Mouse (Mus musculus) layer of hippocampus, adult 8-10 months (tissue): Measurements from ENCODE around the gene Mag. TPM values are rescaled to one million over a fixed set of nuclear protein-coding genes. Genes with fewer than 3 reads are reported as not detected.

Experiments used
- DNase-seq, 2 experiments: peaks; one replicate each; pipeline ENCODE4 v3.0.0; 2022; ENCODE audit warnings: low spot score in 2 of 2
- total RNA-seq, 4 experiments: library from RNA; stranded (reverse); gene quantifications; 2 replicates each; pipeline ENCODE4 v1.2.4; 2022

Mag gene
- total RNA-seq, 4 experiments from 2014 or later, result 151 to 226 (median 183) TPM

DNA sequence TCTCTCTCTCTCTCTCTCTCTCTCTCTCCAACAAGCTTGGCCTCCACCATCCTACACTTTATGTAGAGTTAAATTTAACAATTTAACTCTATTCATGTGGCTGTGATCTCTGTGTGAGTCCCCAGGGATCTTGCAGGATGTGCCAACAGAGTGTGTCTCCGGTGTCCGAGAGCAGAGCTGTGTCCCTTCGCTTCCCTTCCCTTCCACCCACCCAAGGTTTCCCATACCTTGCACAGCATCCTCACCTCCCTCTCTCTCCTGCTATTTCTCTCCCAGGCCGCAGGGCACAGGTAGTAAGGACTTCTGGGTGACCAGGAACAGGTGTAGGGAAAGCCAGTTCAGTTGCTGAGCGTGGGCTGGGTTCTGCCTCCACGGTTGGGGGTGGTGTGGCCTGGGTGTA lies 35.7 kb downstream of the Mag start:
- no peak for DNase-seq

DNA sequence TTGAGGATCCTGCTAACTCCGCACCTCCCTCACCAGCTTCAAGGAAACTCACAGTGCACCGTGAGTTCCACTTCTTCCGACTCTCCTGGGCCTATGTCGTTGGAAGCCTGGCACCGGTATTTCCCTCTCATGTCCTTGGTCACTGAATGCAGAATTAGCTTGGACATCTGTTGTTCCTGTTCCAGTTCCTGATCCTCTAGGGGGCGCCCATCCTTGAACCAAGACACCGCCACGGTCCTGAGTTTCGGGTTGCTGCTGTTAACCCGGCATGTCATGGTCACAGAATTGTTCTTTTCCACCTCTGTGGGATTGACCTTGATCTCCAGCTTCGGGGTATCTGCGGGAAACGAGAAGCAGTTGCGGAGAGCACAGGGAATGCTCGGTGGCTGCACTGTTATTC lies 41.6 kb downstream of the Mag start:
- peak; percentile 34 to 69 for DNase-seq

DNA sequence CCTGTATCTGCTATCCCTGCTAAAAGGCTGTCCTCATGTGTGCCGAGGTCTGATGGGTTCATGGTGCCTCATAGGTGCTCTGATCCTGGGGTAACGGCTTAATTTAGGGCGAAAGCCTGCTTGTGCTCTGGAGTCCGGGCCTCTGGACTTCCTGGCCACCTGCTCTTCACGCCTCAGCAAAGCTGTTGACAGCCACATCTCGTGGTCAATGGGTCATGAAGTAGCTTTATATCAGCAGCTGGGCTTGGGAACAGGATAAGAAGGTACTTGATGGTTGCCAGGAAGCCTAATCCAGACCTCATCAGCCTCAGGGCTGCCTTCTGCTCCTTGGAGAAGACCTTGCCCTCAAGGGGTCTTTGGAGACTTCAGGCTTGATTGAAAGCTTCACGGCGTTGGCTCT lies 51.3 kb downstream of the Mag start:
- no peak for DNase-seq

DNA sequence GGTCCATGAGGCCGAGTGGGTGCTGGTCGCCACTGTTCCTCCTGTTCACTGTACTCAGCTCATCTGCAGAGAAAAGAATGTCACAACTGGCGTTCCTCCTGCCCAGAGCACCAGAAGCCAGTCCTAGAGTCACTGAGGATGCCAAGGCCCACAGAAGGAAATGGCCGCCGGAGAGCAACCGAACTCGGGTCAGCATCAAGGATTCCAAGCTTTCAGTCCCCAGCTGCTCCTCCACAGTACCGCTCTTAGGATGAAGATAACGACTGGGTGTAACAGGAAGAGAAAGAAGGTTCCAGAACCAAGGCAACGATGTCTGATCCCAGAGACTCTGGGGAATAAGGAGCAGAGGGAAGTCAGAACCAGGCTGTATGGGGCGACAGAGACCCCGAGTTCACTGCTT lies 53.2 kb downstream of the Mag start, which contains the start of gene Ffar1:
TSS of gene Ffar1 (minus strand) at position 101 of the 400 bp plus-strand sequence.
- DNase-seq, result no peak

DNA sequence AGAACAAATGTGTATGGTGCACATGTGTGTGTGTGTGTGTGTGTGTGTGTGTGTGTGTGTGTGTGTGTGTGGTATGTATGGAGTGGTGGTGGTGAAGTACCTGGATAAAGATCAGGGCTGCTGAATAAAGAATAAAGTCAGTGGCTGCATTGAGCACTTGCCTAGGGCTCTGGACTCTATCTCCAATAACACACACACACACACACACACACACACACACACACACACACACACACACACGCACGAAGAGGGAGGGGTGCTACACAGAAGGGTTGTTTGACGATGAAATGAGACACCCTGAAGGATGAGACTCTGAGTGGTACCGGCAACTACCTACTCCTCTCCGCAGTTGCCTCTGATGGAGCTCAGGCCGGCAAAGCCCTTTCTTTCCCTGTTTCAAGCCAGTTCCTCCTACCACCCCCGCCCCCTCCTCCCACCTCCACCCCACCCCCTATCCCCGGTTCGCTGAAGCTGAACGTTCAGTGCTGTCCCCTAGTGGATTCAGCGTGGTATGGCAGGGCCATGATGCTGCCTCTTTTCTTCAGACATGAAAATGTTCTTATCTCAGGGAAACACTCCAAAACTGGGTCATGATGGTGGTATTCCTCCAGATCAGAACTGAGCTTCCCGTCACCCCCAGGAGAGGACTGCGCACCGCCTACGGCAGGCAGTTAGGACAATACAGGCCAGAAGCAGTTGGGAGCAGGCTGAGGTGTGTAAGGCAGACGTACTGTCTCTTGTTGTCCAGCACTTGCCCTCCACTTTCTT lies 54.9 kb downstream of the Mag start:
- peak; percentile 14 to 58 for DNase-seq

DNA sequence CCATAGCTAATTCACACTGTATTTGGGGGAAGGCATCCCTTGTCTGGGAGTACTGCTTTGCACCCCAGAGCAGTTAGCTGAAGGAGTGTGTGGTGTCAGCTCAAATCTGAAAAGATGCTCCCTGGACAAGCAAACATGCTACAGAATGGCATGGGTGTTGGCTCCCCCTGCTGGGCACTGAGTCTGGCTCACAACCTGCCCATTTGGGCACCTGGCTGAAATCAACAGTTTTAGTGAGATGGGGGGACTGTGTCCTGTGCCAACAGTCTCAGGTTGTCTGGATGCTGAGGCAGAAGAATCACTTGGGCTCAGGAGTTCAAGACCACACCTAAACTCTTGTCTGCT lies 55.4 kb downstream of the Mag start:
- peak; percentile 46 to 77 for DNase-seq

DNA sequence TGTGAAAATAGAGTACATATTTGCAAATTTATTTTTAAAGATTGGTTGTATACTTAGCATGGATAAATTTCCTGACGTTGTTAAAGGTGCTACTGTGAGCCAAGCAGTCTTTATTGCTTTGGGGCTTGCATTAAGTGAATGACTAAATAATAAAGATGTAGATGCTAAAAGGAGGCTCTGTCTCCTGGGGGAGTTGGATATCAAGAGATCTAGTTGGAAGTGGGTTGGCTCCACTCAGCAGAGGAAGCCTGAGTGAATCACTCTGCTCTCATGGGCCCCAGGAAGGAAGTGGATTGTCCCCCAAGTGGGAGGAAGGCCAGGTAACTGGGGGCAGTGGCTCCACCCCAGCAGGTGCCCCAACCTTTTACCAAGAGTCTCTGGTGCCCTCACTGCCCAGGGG lies 56.9 kb downstream of the Mag start:
- DNase-seq, result no peak

DNA sequence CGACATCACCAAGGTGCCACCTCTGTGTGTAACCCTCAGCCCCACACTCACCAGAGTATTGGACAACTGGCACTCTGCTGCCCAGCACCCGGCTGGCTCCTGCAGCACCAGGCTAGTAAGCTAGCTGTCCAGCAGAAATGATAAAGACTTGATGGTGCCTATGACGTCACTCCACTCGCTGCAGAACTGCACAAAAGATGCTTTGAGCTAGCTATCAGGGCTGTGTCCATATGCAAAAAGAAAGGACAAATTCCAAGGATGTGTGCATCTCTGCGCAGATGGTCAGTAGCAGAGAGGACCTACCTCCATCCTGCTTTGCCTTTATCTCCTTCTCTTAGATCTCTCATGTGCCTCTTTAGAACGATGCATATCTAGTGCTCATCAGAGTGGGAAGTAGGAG lies 58.6 kb downstream of the Mag start, which contains the start of gene Ffar3:
TSS of gene Ffar3 (minus strand) at position 101 of the 400 bp plus-strand sequence.
- DNase-seq, result no peak

DNA sequence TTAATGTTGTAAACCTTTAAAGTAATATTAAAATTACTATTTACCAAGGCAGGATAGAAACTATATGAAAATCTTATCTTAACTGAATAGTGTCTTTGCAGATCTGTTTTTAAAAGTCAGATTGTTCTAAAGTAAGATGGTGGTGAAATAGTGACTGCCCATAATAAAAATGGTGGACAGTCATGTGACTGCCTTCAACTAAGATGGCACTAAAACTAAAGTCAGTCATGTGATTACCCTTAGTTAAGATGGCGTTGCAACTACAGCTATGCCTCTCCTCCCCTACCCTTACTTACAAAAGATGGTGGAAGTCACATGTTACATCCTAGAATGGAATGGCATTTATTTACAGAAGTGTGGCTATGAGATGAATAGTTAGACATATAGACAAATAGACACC lies 63.3 kb downstream of the Mag start:
- DNase-seq, result no peak

Other genes starting within 250 kb of the Mag start
- gene Haus5, start 249.9 kb downstream of the Mag start, total RNA-seq, result 1 to 10 TPM; 5.7 to 8.3 (median 6.8) TPM
- gene Pmis2, start 243.3 kb downstream of the Mag start, total RNA-seq, result not detected
- gene 2200002J24Rik, start 215.9 kb downstream of the Mag start, total RNA-seq, result not detected
- gene Atp4a, start 202.7 kb downstream of the Mag start, total RNA-seq, result 1 to 10 TPM; 1.1 to 2.1 (median 1.6) TPM
- 100 to 1,000 TPM; 110 to 119 (median 116) TPM for gene Tmem147, start 185.3 kb downstream of the Mag start, total RNA-seq
- gene Gapdhs, start 171.2 kb downstream of the Mag start, total RNA-seq, result not detected
- 10 to 100 TPM in 1 of 4 experiments, 1 to 10 TPM in 3; 7.8 to 11.8 (median 8.4) TPM for gene Sbsn, start 163.4 kb downstream of the Mag start, total RNA-seq
- gene Dmkn, start 151.1 kb downstream of the Mag start, total RNA-seq, result 1 to 10 TPM in 1 of 4 experiments, under 1 TPM in 2, not detected in 1; 0.84 to 1.5 (median 0.95) TPM
- not detected for gene Krtdap, start 127.0 kb downstream of the Mag start, total RNA-seq
- under 1 TPM in 1 of 4 experiments, not detected in 3; 0.20 TPM for gene Ffar2, start 91.1 kb downstream of the Mag start, total RNA-seq
- not detected for gene Ffar3, start 58.7 kb downstream of the Mag start, total RNA-seq
- gene Ffar1, start 53.3 kb downstream of the Mag start, total RNA-seq, result not detected
- 1 to 10 TPM in 2 of 4 experiments, not detected in 2; 1.1 to 1.6 TPM for gene Cd22, start 34.5 kb downstream of the Mag start, total RNA-seq
- not detected for gene Hamp2, start 9.8 kb upstream of the Mag start, total RNA-seq
- not detected for gene Hamp, start 29.2 kb upstream of the Mag start, total RNA-seq
- 100 to 1,000 TPM; 118 to 123 (median 120) TPM for gene Usf2, start 41.9 kb upstream of the Mag start, total RNA-seq
- 1 to 10 TPM; 5.1 to 9.0 (median 6.0) TPM for gene Lsr, start 58.6 kb upstream of the Mag start, total RNA-seq
- gene Fam187b, start 58.9 kb upstream of the Mag start, total RNA-seq, result under 1 TPM in 1 of 4 experiments, not detected in 3; 0.21 TPM
- 10 to 100 TPM; 27.5 to 36.2 (median 30.7) TPM for gene Fxyd5, start 127.6 kb upstream of the Mag start, total RNA-seq
- 100 to 1,000 TPM; 103 to 116 (median 108) TPM for gene Fxyd7, start 136.6 kb upstream of the Mag start, total RNA-seq
- gene Fxyd1, start 142.3 kb upstream of the Mag start, total RNA-seq, result 100 to 1,000 TPM in 2 of 4 experiments, 10 to 100 TPM in 2; 80.5 to 263 (median 172) TPM
- gene Lgi4, start 144.5 kb upstream of the Mag start, total RNA-seq, result 10 to 100 TPM; 38.3 to 64.2 (median 55.9) TPM
- 1 to 10 TPM in 3 of 4 experiments, not detected in 1; 1.4 to 2.3 (median 1.6) TPM for gene Fxyd3, start 161.8 kb upstream of the Mag start, total RNA-seq
- gene Hpn, start 200.4 kb upstream of the Mag start, total RNA-seq, result 1 to 10 TPM; 4.8 to 9.5 (median 5.4) TPM
- gene Scn1b, start 212.1 kb upstream of the Mag start, total RNA-seq, result 100 to 1,000 TPM; 572 to 623 (median 584) TPM
- gene Gramd1a, start 241.0 kb upstream of the Mag start, total RNA-seq, result 100 to 1,000 TPM; 115 to 132 (median 125) TPM